Mouse (Mus musculus) liver, embryonic 16.5 days (tissue): ENCODE results near the gene 1700016K19Rik. TPM values are rescaled to one million over a fixed set of nuclear protein-coding genes. Genes with fewer than 3 reads are reported as not detected.
"Not testable (repeated sequence)": the region's sequence is repeated elsewhere in the genome, so short reads cannot be mapped to it uniquely, and the experiment has no call there.

Experiments used
- ATAC-seq: fragments of 200-750 bp; cut with Nextera tagmentation; 2 replicates; pipeline ENCODE4 v1.8.0; 2017; ENCODE audit warnings: low read depth, mild to moderate bottlenecking, moderate number of reproducible peaks, moderate library complexity
- H3K27ac ChIP-seq: fragments of 300-500 bp; sonication (generic); 2 replicates; pipeline ENCODE4 v1.5.1; 2014; ENCODE audit warnings: mild to moderate bottlenecking, low read length
- H3K27me3 ChIP-seq: fragments of 300-500 bp; sonication (generic); 2 replicates; pipeline ENCODE4 v1.6.1; 2014; ENCODE audit warnings: low read depth, low read length, mixed read lengths; ENCODE audit not compliant: control insufficient read depth, insufficient read depth
- H3K36me3 ChIP-seq: fragments of 300-500 bp; sonication (generic); 2 replicates; pipeline ENCODE4 v1.6.1; 2014; ENCODE audit warnings: mild to moderate bottlenecking; ENCODE audit not compliant: control insufficient read depth, insufficient read depth
- H3K4me1 ChIP-seq: fragments of 300-500 bp; sonication (generic); 2 replicates; pipeline ENCODE4 v1.6.1; 2014; ENCODE audit warnings: low read depth, low read length, mixed read lengths; ENCODE audit not compliant: control insufficient read depth
- H3K4me2 ChIP-seq: fragments of 300-500 bp; sonication (generic); 2 replicates; pipeline ENCODE4 v1.6.1; 2014; ENCODE audit warnings: low read depth, low read length, mixed read lengths
- H3K4me3 ChIP-seq: fragments of 300-500 bp; sonication (generic); 2 replicates; pipeline ENCODE4 v1.5.1; 2014; ENCODE audit warnings: low read depth, mild to moderate bottlenecking, low read length
- H3K9ac ChIP-seq: fragments of 300-500 bp; sonication (generic); 2 replicates; pipeline ENCODE4 v1.6.1; 2014; ENCODE audit warnings: low read depth, low read length
- H3K9me3 ChIP-seq: fragments of 300-500 bp; sonication (generic); replicated peaks from 2 replicates; pipeline ENCODE4 v1.6.1; 2016; ENCODE audit warnings: low read length; ENCODE audit not compliant: control insufficient read depth
- WGBS: fragments of 180-500 bp; shearing (Covaris S2); extraction: QIAGEN DNeasy Blood & Tissue Kit; methylation state at CpG from one replicate; pipeline ENCODE4 v1.1.7; 2014; ENCODE audit not compliant: insufficient replicate concordance; 5-methylcytosine and 5-hydroxymethylcytosine counted together
- polyA plus RNA-seq: library from polyadenylated mRNA; unstranded; fragments of >200 nt; fragmentation: Nextera tagmentation; extraction: Ambion mirVana; gene quantifications from 2 replicates; pipeline ENCODE4 v1.2.1, GENCODE M21; 2015

The 1700016K19Rik gene
- polyA plus RNA-seq, 1 experiment from 2014 or later, result not detected

- Histone ChIP-seq H3K27ac (no peak overlapping the region), H3K27me3 (peaks cover 10% of the 10 kb centered on the region), H3K4me1 (no peaks in the 10 kb centered on the region; the same call in 1 of the 2 replicates), H3K36me3 (no peaks in the 10 kb centered on the region), H3K9me3 (no peaks in the 10 kb centered on the region), H3K4me3 (no peak overlapping the region), H3K4me2 (no peak overlapping the region), H3K9ac (no peak overlapping the region)
- WGBS, result 68% methylated on average over 5 of the region's 5 CpGs
- ATAC-seq, result no peak
These were observed 989 bp downstream of the 1700016K19Rik start for GRCm38 (mm10) chr11:76000701-76001100.

- no peak for ATAC-seq
- no peak overlapping the region for H3K4me2 ChIP-seq
These were observed 1.6 kb downstream of the 1700016K19Rik start for GRCm38 (mm10) chr11:76001237-76001878.

DNA sequence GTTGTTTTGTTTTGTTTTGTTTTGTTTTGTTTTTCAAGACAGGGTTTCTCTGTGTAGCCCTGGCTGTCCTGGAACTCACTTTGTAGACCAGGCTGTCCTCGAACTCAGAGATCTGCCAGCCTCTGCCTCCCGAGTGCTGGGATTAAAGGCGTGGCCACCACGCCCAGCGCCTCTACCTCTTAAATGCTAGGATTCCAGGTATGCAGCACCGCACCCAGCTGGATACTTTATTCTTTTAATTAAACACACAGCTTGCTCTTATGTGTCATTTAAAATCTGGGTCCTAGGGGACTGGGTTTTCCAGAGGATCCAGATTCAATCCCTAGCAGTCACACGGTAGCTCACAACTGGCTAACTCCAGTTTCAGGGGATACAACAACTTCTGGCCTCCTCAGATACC is 4.6 kb downstream of the 1700016K19Rik start:
- H3K36me3 ChIP-seq, result not testable (repeated sequence)

More at GRCm38 (mm10) chr11:76001237-76001878, 1.6 kb downstream of the 1700016K19Rik start:
- WGBS, result 37% methylated on average over 3 of the region's 3 CpGs
- Histone ChIP-seq H3K4me1 (no peaks in the 10 kb centered on the region; the same call in 1 of the 2 replicates), H3K9me3 (no peaks in the 10 kb centered on the region), H3K27me3 (peaks cover 10% of the 10 kb centered on the region), H3K27ac (no peak overlapping the region), H3K9ac (no peak overlapping the region), H3K36me3 (no peaks in the 10 kb centered on the region), H3K4me3 (no peak overlapping the region)

DNA sequence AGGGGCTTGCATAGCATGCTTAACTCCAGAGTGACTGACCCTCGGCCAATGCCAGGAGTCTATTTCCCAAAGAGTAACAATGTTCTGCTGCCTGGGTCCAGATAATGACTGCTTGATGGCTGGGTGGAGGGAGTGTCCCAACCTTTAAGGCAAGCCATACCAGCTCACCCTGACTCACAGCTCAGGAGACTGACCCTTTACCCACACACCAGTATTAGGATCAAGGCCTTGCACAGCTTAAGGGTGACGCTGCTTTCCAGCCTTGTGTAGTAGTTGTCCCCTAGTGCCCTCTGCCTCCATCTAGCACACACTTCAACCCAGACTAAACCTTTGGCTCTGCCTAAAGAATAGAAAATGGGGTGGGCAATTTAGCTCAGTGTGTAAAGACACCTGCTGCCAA is 8.4 kb downstream of the 1700016K19Rik start:
- no peaks in the 10 kb centered on the region for H3K27me3 ChIP-seq
- no peak for ATAC-seq
- no peak overlapping the region for H3K4me2 ChIP-seq
- no peak overlapping the region for H3K27ac ChIP-seq
- no peak overlapping the region for H3K9ac ChIP-seq
- WGBS, result 69% methylated on average over 2 of the region's 2 CpGs
- no peaks in the 10 kb centered on the region for H3K9me3 ChIP-seq
- no peak overlapping the region for H3K4me3 ChIP-seq
- no peaks in the 10 kb centered on the region for H3K4me1 ChIP-seq
- H3K36me3 ChIP-seq, result no peaks in the 10 kb centered on the region

More for the DNA sequence above, 4.6 kb downstream of the 1700016K19Rik start:
- ATAC-seq, H3K4me3 ChIP-seq, H3K4me1 ChIP-seq, H3K27me3 ChIP-seq, H3K9ac ChIP-seq, H3K9me3 ChIP-seq, H3K27ac ChIP-seq, H3K4me2 ChIP-seq: not testable (repeated sequence)
- 66% methylated on average over 7 of the region's 7 CpGs for WGBS

- 59% methylated on average over 6 of the region's 6 CpGs for WGBS
- ATAC-seq, result no peak
- H3K27me3 ChIP-seq, result no peaks in the 10 kb centered on the region
- no peak overlapping the region for H3K9ac ChIP-seq
- H3K4me2 ChIP-seq, result no peak overlapping the region
- no peaks in the 10 kb centered on the region for H3K36me3 ChIP-seq
- no peaks in the 10 kb centered on the region for H3K9me3 ChIP-seq
- no peak overlapping the region for H3K27ac ChIP-seq
- H3K4me1 ChIP-seq, result no peaks in the 10 kb centered on the region
- H3K4me3 ChIP-seq, result no peak overlapping the region
These were observed 9.4 kb downstream of the 1700016K19Rik start for GRCm38 (mm10) chr11:76009101-76009500.

- ATAC-seq, result no peak
- no peak overlapping the region for H3K27ac ChIP-seq
- H3K27me3 ChIP-seq, result no peaks in the 10 kb centered on the region
- H3K4me1 ChIP-seq, result no peaks in the 10 kb centered on the region
- H3K4me3 ChIP-seq, result no peak overlapping the region
- H3K4me2 ChIP-seq, result no peak overlapping the region
- H3K36me3 ChIP-seq, result no peaks in the 10 kb centered on the region
- no peak overlapping the region for H3K9ac ChIP-seq
- WGBS, result 42% methylated on average over 9 of the region's 9 CpGs
- H3K9me3 ChIP-seq, result no peaks in the 10 kb centered on the region
These were observed 11.3 kb downstream of the 1700016K19Rik start for GRCm38 (mm10) chr11:76010838-76011624.

- Histone ChIP-seq H3K27ac (no peak overlapping the region), H3K4me1 (no peaks in the 10 kb centered on the region), H3K4me2 (no peak overlapping the region), H3K9ac (no peak overlapping the region), H3K4me3 (no peak overlapping the region), H3K9me3 (no peaks in the 10 kb centered on the region), H3K27me3 (no peaks in the 10 kb centered on the region), H3K36me3 (no peaks in the 10 kb centered on the region)
- WGBS, result 62% methylated on average over 6 of the region's 6 CpGs
- no peak for ATAC-seq
These were observed 15.5 kb downstream of the 1700016K19Rik start for GRCm38 (mm10) chr11:76015251-76015650.

- H3K4me2 ChIP-seq, result no peak overlapping the region
- H3K27ac ChIP-seq, result no peak overlapping the region
- no peak for ATAC-seq
- H3K4me3 ChIP-seq, result no peak overlapping the region
- H3K9ac ChIP-seq, result no peak overlapping the region
- no peaks in the 10 kb centered on the region for H3K9me3 ChIP-seq
- H3K27me3 ChIP-seq, result no peaks in the 10 kb centered on the region
- H3K36me3 ChIP-seq, result no peaks in the 10 kb centered on the region
- WGBS, result 65% methylated on average over 4 of the region's 4 CpGs
- H3K4me1 ChIP-seq, result no peaks in the 10 kb centered on the region
These were observed 16.1 kb downstream of the 1700016K19Rik start for GRCm38 (mm10) chr11:76015814-76016213.

DNA sequence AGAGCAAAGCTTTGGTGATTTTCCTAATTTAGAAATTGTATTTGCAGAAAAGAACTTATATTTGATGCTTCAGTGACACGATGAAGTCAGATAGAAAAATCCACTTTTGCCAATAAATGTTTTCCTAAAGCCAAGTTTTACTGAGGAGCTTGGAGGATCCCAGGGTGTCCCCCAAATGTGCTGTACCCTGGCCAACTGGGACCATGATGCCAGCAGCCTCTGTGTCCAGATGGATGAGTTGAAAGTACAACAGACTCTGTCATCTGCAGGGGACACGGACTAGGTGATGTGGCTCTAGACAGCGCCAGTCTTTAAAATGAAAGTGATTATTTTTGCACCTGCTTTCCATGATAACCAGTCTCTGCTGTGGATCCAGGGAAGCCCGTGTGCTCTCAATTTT is 20.2 kb downstream of the 1700016K19Rik start:
- no peaks in the 10 kb centered on the region for H3K9me3 ChIP-seq
- WGBS, result 64% methylated on average over 4 of the region's 4 CpGs
- no peak overlapping the region for H3K4me3 ChIP-seq
- H3K9ac ChIP-seq, result no peak overlapping the region
- H3K27ac ChIP-seq, result no peak overlapping the region
- no peaks in the 10 kb centered on the region for H3K36me3 ChIP-seq
- no peaks in the 10 kb centered on the region for H3K4me1 ChIP-seq
- no peak overlapping the region for H3K4me2 ChIP-seq
- no peaks in the 10 kb centered on the region for H3K27me3 ChIP-seq
- ATAC-seq, result no peak
